Mouse (Mus musculus) heart, postnatal 0 days (tissue): ENCODE results near the gene Trpv6. TPM values are rescaled to one million over a fixed set of nuclear protein-coding genes. Genes with fewer than 3 reads are reported as not detected.
A peak's percentile ranks its signal among the peaks of the same experiment; 100 is the strongest.

Experiments used
- ATAC-seq: fragments of 200-750 bp; cut with Nextera tagmentation; 2 replicates; pipeline ENCODE4 v1.8.0; 2017; ENCODE audit warnings: low read depth, moderate number of reproducible peaks, moderate library complexity; ENCODE audit not compliant: insufficient read depth
- DNase-seq: peaks from one replicate; pipeline ENCODE4 v3.0.0-alpha.2; 2016; ENCODE audit warnings: low spot score
- H3K27ac ChIP-seq: fragments of 300-500 bp; sonication (generic); 2 replicates; pipeline ENCODE4 v1.5.1; 2014; ENCODE audit warnings: low read depth, mild to moderate bottlenecking
- H3K27me3 ChIP-seq: fragments of 300-500 bp; sonication (generic); 2 replicates; pipeline ENCODE4 v1.6.1; 2014; ENCODE audit warnings: low read length, mixed read lengths; ENCODE audit not compliant: control insufficient read depth, insufficient read depth
- H3K36me3 ChIP-seq: fragments of 300-500 bp; sonication (generic); replicated peaks from 2 replicates; pipeline ENCODE4 v1.6.1; 2014; ENCODE audit warnings: low read length, mixed read lengths; ENCODE audit not compliant: control insufficient read depth, insufficient read depth
- H3K4me1 ChIP-seq: fragments of 300-500 bp; sonication (generic); 2 replicates; pipeline ENCODE4 v1.6.1; 2014; ENCODE audit warnings: antibody characterized with exemption; ENCODE audit not compliant: control insufficient read depth, insufficient read depth
- H3K4me2 ChIP-seq: fragments of 300-500 bp; sonication (generic); 2 replicates; pipeline ENCODE4 v1.6.1; 2014; ENCODE audit warnings: low read depth, mild to moderate bottlenecking, low read length, moderate library complexity
- H3K4me3 ChIP-seq: fragments of 300-500 bp; sonication (generic); 2 replicates; pipeline ENCODE4 v1.5.1; 2014; ENCODE audit warnings: low read depth, low read length
- H3K9ac ChIP-seq: fragments of 300-500 bp; sonication (generic); replicated peaks from 2 replicates; pipeline ENCODE4 v1.6.1; 2014; ENCODE audit warnings: low read depth, low read length, mixed read lengths
- H3K9me3 ChIP-seq: fragments of 300-500 bp; sonication (generic); replicated peaks from 2 replicates; pipeline ENCODE4 v1.6.1; 2016; ENCODE audit warnings: low read length; ENCODE audit not compliant: control insufficient read depth
- CTCF ChIP-seq: IDR thresholded peaks from 2 replicates; pipeline ENCODE4 v1.5.1; 2016; ENCODE audit warnings: antibody characterized with exemption, control low read depth, low read depth
- EP300 ChIP-seq: IDR thresholded peaks from 2 replicates; pipeline ENCODE4 v1.6.1; 2016; ENCODE audit warnings: antibody characterized with exemption, low read depth
- WGBS: fragments of 180-500 bp; shearing (Covaris S2); extraction: QIAGEN DNeasy Blood & Tissue Kit; methylation state at CpG from one replicate; pipeline ENCODE4 v1.1.7; 2014; 5-methylcytosine and 5-hydroxymethylcytosine counted together
- polyA plus RNA-seq: library from polyadenylated mRNA; unstranded; fragments of >200 nt; fragmentation: Nextera tagmentation; extraction: Ambion mirVana; gene quantifications from 2 replicates; pipeline ENCODE4 v1.2.1, GENCODE M21; 2015
- total RNA-seq: library from RNA; depleted of rRNA; stranded (reverse); fragments of >200 nt; gene quantifications from 2 replicates; pipeline ENCODE4 v1.2.3, GENCODE M21; 2014; ENCODE audit warnings: low replicate concordance

Trpv6 gene
- total and polyA plus RNA-seq, 2 experiments from 2014 or later = not detected

- Histone ChIP-seq H3K9me3 (no peaks in the 10 kb centered on the region), H3K36me3 (no peaks in the 10 kb centered on the region), H3K9ac (no peak overlapping the region), H3K4me2 (no peak overlapping the region), H3K4me3 (no peak overlapping the region), H3K27ac (no peak overlapping the region), H3K27me3 (no peaks in the 10 kb centered on the region), H3K4me1 (no peaks in the 10 kb centered on the region)
- no peak for TF ChIP-seq EP300
- no peak for TF ChIP-seq CTCF
- WGBS = 16% methylated on average over 1 of the region's 1 CpGs
- ATAC-seq (no peak), DNase-seq (no peak)
Measured at GRCm38 (mm10) chr6:41637393-41637792, 1.2 kb upstream of the Trpv6 start.

- no peaks in the 10 kb centered on the region for H3K4me1 ChIP-seq
- DNase-seq (no peak), ATAC-seq (no peak)
- no peaks in the 10 kb centered on the region for H3K36me3 ChIP-seq
- H3K4me3 ChIP-seq = no peak overlapping the region
- no peak overlapping the region for H3K4me2 ChIP-seq
- WGBS = 26% methylated on average over 1 of the region's 1 CpGs
- TF ChIP-seq CTCF = no peak
- no peak for TF ChIP-seq EP300
- no peaks in the 10 kb centered on the region for H3K9me3 ChIP-seq
- H3K27ac ChIP-seq = no peak overlapping the region
- H3K9ac ChIP-seq = no peak overlapping the region
- no peaks in the 10 kb centered on the region for H3K27me3 ChIP-seq
Measured at GRCm38 (mm10) chr6:41635211-41635610, 994 bp downstream of the Trpv6 start.

- TF ChIP-seq CTCF (no peak), EP300 (no peak)
- ATAC-seq (no peak), DNase-seq (no peak)
- H3K27ac ChIP-seq = no peak overlapping the region
- no peak overlapping the region for H3K9ac ChIP-seq
- 71% methylated on average over 4 of the region's 4 CpGs for WGBS
- H3K36me3 ChIP-seq = no peaks in the 10 kb centered on the region
- H3K4me2 ChIP-seq = no peak overlapping the region
- H3K4me3 ChIP-seq = no peak overlapping the region
- H3K9me3 ChIP-seq = no peaks in the 10 kb centered on the region
- H3K27me3 ChIP-seq = no peaks in the 10 kb centered on the region
- H3K4me1 ChIP-seq = no peaks in the 10 kb centered on the region
Measured at GRCm38 (mm10) chr6:41631549-41631948, 4.7 kb downstream of the Trpv6 start.

- H3K4me1 ChIP-seq = no peaks in the 10 kb centered on the region
- H3K9me3 ChIP-seq = no peaks in the 10 kb centered on the region
- no peak for TF ChIP-seq EP300
- TF ChIP-seq CTCF = no peak
- DNase-seq (no peak), ATAC-seq (no peak)
- no peak overlapping the region for H3K4me3 ChIP-seq
- no peak overlapping the region for H3K27ac ChIP-seq
- H3K36me3 ChIP-seq = no peaks in the 10 kb centered on the region
- H3K27me3 ChIP-seq = no peaks in the 10 kb centered on the region
- 63% methylated on average over 2 of the region's 2 CpGs for WGBS
- no peak overlapping the region for H3K9ac ChIP-seq
- no peak overlapping the region for H3K4me2 ChIP-seq
Measured at GRCm38 (mm10) chr6:41630791-41631190, 5.4 kb downstream of the Trpv6 start.

- no peaks in the 10 kb centered on the region for H3K9me3 ChIP-seq
- no peaks in the 10 kb centered on the region for H3K36me3 ChIP-seq
- DNase-seq = no peak
- WGBS = 45% methylated on average over 1 of the region's 1 CpGs
- H3K4me2 ChIP-seq = no peak overlapping the region
- no peaks in the 10 kb centered on the region for H3K4me1 ChIP-seq
- no peak overlapping the region for H3K27ac ChIP-seq
- no peak overlapping the region for H3K4me3 ChIP-seq
- no peak for ATAC-seq
- no peak overlapping the region for H3K9ac ChIP-seq
- TF ChIP-seq EP300 = no peak
- TF ChIP-seq CTCF = no peak
- H3K27me3 ChIP-seq = no peaks in the 10 kb centered on the region
Measured at GRCm38 (mm10) chr6:41628180-41628579, 8.0 kb downstream of the Trpv6 start.

- ATAC-seq = no peak
- no peak overlapping the region for H3K27ac ChIP-seq
- no peaks in the 10 kb centered on the region for H3K4me1 ChIP-seq
- H3K36me3 ChIP-seq = no peaks in the 10 kb centered on the region
- 67% methylated on average over 9 of the region's 9 CpGs for WGBS
- no peak overlapping the region for H3K9ac ChIP-seq
- DNase-seq = no peak
- no peaks in the 10 kb centered on the region for H3K9me3 ChIP-seq
- H3K4me2 ChIP-seq = no peak overlapping the region
- H3K27me3 ChIP-seq = no peaks in the 10 kb centered on the region
- no peak overlapping the region for H3K4me3 ChIP-seq
- TF ChIP-seq EP300 (no peak), CTCF (peak; percentile 17; the same call in 1 of the 2 replicates)
Measured at GRCm38 (mm10) chr6:41622661-41623060, 13.5 kb downstream of the Trpv6 start.
